Mouse (Mus musculus) urinary bladder, adult 18-20 months (tissue): ENCODE data around the gene Zfp689.
A peak's percentile ranks its signal among the peaks of the same experiment; 100 is the strongest.
"Not testable (repeated sequence)": the region's sequence is repeated elsewhere in the genome, so short reads cannot be mapped to it uniquely, and the experiment has no call there.

Source experiments
- DNase-seq, 2 experiments: peaks; one replicate each; pipeline ENCODE4 v3.0.0; 2022; ENCODE audit warnings: low spot score in 2 of 2, mixed read lengths in 2 of 2

Zfp689 gene

GRCm38 (mm10) chr7:127448521-127449300, at the start of gene Zfp689:
TSS of gene Zfp689 (minus strand) at chr7:127449158.
- peak; percentile 87 to 90 for DNase-seq

- DNase-seq = no peak
These were observed 49.4 kb upstream of the Zfp689 start for GRCm38 (mm10) chr7:127498407-127498806.

DNA sequence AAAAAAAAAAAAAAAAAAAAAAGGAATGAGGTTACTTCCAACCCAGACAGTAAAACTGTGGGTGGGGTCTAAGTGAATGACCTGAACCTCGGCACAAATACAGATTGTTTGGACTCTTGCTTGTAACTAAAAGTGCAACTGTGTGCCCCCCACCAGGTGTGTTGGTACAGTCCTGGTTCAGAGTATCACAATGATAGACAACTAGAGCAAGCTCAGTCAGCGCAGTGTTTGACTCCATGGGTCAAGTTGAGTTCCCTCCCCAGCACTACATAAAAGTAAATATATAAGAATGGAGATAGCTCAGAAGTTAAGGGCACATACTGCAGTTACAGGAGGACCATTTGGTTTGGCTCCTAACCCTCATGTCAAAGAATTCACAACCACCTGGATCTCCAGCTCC, 48.4 kb upstream of the Zfp689 start:
- DNase-seq = no peak

DNA sequence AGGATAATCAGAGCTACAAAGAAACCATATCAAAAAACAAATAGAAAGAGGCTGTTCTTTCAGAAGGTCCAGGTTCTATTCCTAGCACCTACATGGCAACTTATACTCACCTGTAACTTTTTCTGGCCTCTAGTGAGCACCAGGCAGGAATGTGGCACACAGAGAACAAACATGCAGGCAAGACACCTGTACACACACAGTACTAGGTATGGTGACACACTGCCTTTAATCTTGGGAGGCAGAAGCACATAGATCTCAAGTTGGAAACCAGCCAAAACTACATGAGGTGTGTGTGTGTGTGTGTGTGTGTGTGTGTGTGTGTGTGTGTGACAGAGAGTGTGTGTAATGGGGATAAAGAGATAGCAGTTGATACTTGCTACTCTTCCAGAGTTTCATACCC, 45.7 kb upstream of the Zfp689 start:
- no peak for DNase-seq

- DNase-seq = no peak
These were observed 42.9 kb upstream of the Zfp689 start for GRCm38 (mm10) chr7:127491846-127492245.

DNA sequence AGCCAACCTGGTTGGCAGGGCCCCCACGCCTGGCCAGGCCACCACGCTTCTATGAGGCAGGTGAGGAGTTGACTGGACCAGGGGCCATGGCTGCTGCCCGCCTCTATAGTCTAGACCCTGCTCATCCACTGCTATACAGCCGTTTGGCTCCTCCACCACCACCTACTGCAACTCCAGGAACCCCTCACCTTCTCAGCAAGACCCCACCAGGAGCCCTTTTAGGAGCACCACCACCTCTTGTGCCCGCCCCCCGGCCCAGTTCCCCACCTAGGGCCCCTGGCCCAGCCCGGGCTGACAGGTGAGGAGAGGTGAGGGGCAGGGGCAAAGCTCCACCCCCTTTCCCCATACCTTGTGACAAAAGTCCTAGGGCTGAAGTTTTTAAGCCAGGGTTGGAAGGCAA, 41.0 kb upstream of the Zfp689 start:
- DNase-seq = no peak

DNA sequence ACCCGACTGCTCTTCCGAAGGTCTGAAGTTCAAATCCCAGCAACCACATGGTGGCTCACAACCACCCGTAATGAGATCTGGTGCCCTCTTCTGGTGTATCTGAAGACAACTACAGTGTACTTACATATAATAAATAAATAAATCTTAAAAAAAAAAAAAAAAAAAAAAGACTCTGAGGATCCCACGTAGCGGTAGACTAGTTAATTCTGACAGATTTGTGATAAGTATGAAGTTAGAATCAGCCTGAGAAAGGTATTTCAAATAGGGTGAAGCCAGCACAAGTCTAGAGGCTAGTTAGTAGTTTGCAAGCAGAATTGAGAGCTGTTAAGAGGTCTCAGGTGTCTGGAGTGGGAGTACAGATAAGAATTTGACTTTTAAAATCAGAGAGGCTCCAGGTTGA, 39.4 kb upstream of the Zfp689 start:
- not testable (repeated sequence) for DNase-seq

DNA sequence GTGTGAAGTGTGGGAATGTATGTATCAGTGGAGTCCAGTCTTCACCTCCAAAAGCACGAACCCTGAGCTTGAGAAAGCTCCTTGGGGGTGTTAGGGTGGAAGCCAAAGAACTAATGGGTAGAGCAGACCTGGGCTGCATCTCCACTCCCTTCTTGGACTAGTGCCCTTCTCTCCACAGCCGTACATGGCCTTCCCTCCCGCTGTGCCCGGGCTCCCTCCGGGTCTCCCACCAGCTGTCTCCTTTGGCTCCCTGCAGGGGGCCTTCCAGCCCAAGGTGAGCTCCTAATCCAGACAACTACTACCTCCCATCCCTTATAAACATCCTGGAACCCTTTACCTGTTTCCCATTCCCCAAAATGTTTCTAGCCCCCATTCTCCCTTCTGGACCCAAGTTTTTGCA, 36.5 kb upstream of the Zfp689 start:
- no peak for DNase-seq

DNA sequence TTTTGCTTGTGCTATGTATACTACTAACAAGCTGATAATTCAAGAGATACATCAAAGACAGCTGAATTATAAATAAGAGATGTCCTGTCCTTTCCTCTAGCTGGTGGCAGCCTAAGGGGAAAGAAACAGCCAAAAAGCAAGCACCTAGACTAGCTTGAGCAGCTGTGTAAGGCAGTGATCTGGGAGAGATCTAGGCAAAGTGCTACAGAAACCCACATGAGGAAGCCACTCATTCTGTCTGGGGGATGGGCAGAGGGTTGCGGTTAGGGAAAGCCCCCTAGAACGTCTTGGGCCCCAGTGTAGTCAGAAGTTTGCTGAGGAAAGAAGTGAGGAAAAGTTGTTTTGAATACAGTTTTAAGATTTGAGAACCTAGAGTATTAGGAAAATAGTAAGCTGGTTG, 31.4 kb upstream of the Zfp689 start:
- no peak for DNase-seq

DNA sequence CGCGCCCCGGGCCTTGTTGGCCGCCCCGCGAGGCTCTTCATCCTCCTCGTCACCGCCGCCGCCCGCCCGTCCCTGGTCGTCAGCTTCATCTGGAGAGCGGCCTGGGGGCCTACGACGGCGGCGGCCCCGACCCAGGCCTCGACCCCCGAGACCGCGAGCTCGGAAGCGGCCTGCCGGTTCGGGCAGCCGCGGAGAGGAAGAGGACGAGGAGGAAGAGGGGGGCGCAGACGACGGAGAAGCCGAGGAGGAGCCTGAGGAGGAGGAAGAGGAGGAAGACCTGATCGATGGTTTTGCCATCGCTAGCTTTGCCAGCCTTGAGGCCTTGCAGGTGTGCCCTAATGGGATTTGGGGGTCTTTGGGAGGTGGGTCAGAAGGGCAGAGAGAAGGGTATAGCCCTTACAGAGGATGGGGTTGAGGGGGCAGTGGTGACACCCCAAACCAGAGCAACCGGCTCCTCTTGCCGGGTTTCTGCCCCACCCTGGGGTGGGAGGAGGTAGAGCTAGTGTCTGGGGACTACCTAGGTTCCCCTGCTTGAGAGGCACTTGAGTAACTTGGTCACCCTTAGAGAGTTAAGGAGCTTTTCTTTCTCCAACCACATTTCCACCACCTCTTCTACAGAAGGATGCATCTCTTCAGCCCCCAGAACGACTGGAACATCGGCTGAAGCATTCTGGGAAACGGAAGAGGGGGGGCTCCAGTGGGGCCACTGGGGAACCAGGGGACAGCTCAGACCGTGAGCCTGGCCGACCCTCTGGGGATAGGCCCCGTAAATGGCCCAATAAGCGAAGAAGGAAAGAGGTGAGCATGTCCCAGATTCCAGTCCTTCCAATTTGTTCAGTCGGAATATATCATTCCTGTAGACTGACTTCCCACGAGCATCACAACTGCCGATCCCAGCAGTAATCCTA, 30.6 kb upstream of the Zfp689 start:
- DNase-seq = peak; percentile 30 to 37

DNA sequence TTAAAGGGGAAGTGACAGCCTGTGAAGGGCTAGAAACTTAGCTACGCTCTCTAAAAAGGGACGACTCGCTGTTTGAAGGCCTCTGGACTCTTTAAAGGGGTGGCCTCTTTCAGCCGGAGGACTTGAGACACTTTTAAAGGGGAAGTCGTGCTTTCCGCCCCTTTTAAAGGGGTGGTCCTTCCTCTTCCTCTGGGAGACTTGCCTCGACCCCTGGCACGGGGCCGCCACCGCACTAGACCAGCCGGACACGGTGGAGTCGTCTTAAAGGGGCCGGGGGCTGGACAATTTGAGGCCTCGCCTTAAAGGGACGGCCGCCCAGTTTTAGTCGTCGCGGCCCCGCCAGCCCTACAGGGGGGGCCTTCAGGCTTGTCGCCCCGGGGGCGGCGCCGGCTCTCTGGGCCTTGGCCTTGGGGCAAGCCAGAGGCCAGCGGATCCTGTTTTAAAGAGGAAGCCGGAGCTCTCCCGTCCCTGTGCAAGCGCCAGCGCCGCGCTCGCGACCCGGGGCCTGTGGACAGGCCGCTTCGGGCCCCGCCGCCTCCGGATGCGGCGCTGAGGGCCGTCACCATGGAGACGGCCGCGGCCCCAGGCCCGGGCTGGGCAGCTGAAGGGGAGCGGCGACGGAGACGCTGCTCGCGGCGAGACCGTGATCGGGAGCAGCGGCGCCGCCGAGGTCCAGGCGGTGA, 29.8 kb upstream of the Zfp689 start, which contains the start of gene Fbrs:
Gene Fbrs (plus strand): TSS at position 565 of the 683 bp plus-strand sequence.
- peak; percentile 92 to 96 for DNase-seq

- DNase-seq = peak; percentile 94 to 99
These were observed 29.0 kb upstream of the Zfp689 start for GRCm38 (mm10) chr7:127477687-127478634.

GRCm38 (mm10) chr7:127476855-127477254, 27.9 kb upstream of the Zfp689 start:
- no peak for DNase-seq

DNA sequence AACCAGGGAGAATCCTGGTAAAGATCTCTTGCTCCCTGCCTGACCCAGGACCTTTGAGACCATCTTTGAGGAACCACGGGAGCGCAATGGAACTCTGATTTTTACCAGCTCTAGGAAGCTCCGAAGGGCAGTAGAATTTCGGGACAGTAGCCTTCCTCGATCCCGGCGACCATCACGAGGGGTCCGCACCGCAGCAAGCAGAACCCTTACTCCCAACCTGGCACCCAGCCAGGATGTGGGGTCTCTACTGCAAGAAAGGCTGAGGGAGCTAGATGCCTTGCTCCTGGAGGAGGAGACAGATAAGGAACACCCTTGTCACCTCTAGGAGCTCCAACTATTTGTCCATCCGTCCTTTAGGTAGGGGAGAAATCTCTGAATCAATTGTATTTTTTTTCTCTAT, 27.4 kb upstream of the Zfp689 start:
- no peak for DNase-seq

DNA sequence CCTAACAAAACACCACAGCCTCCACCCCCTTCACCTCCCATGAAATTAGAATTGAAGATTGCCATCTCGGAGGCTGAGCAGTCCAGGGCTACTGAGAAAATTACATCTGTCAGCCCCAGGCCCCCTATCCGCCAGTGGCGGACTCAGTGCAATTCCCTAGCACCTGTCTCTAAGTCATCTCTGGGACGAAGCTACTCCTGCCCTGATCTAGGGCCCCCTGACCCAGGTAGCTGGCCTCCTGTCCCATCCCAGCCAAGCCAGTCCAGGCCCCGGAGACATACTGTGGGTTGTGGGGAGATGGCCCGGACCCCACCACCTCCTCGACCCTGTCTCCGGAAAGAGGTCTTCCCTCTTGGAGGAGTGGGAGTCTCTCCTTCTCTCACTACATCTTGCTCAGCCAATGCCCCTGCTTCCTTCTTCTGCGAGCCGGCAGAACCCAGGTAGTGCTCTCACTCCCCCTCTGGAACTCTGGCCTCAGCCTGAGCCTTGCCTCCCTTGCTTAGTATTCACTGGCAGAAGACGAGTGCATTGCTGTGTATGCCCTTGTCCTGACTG, 26.3 kb upstream of the Zfp689 start:
- DNase-seq = no peak

DNA sequence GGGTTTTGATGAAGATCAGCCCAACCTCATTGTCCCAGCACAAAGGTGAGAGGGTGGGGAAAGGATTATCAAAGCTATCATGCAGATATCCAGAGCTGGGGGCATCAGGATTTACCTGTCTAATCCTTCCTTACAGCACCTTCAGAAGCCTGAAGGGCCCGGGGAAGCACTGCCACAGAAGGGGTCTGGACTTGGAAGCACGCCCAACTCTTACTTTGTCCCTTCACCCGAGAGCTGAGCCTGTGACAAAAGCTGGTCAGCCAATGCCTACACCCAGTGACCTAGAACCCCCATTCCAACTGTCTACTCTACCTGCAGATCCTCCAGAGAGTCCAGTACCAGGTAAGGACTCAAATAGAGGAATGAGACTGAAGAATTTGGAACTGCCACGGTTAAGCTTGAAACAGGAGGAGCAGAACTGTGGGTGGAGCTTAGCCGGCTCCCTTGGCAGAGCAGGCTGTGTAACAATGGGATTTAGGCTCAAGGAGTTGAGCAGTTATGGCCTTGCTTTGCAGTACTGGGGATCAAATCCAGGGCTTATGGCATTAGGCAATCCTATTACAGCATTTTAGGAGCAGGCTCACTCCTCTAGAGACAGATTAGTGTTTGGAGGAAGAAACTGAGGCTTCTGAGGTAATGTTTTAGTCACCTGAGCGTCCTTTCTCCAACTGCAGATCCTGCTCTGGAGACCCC, 25.6 kb upstream of the Zfp689 start:
- DNase-seq = no peak

GRCm38 (mm10) chr7:127473705-127474104, 24.7 kb upstream of the Zfp689 start:
- no peak for DNase-seq

- no peak for DNase-seq
These were observed 23.1 kb upstream of the Zfp689 start for GRCm38 (mm10) chr7:127472060-127472459.

DNA sequence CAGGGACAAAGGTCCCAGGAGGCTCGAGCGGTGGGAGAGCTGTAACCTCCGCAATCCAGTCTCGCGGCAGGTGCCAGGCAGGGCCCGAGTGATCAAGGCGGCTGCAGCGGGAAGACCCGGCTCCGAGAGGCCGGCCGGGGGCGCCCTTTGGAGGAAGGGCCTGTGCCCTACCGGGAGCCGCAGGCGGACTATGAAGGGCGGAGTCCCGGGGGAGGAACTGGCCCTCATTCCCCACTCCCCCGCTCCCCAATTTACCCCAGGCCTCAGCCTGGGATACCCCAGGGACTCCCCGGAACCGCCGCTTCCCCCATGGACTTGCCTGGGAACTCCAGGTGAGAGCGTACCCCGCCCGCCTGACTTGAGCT, 22.7 kb upstream of the Zfp689 start:
- peak; percentile 43 to 62 for DNase-seq
